Mouse (Mus musculus) granulocyte monocyte progenitor cell, adult 5-6 weeks (primary cell): ENCODE results near the gene Syt13. TPM values are rescaled to one million over a fixed set of nuclear protein-coding genes. Genes with fewer than 3 reads are reported as not detected.

Experiments
- ATAC-seq: replicated peaks from 2 replicates; pipeline ENCODE4 v1.8.0; 2016; ENCODE audit warnings: mild to moderate bottlenecking, moderate TSS enrichment, inconsistent platforms; ENCODE audit not compliant: poor library complexity, severe bottlenecking
- total RNA-seq, 2 experiments: library from RNA; stranded (forward) in 1 of 2; stranded (reverse) in 1 of 2; fragments of 200-712, 200-1000 nt in 1 of 2; fragments of >200 nt in 1 of 2; fragmentation: Nextera tagmentation in 1 of 2; gene quantifications; 2 replicates each; pipeline ENCODE4 v1.2.3; 2014 to 2017

Syt13 gene
- total RNA-seq, 2 experiments from 2014 or later, result not detected

GRCm38 (mm10) chr2:92987901-92988631 lies 73.2 kb downstream of the Syt13 start:
- peak; percentile 61 for ATAC-seq

- ATAC-seq, result no peak
These were observed 74.7 kb downstream of the Syt13 start for GRCm38 (mm10) chr2:92989593-92989992.

GRCm38 (mm10) chr2:92991976-92992375 lies 77.1 kb downstream of the Syt13 start:
- ATAC-seq, result no peak

GRCm38 (mm10) chr2:93005028-93005427 lies 90.1 kb downstream of the Syt13 start:
- no peak for ATAC-seq

Other genes starting within 250 kb of the Syt13 start
- 12.2 and 13.3 TPM in 2 replicates for gene Prdm11, start 131.1 kb downstream of the Syt13 start, total RNA-seq (2014; fragmentation: Nextera tagmentation)
- gene Prdm11, start 131.1 kb downstream of the Syt13 start, total RNA-seq (2017), result 3.3 and 6.1 TPM in 2 replicates